Mouse (Mus musculus) forebrain, embryonic 11.5 days (tissue): ENCODE data around the gene Rsl1d1. TPM values are rescaled to one million over a fixed set of nuclear protein-coding genes. Genes with fewer than 3 reads are reported as not detected.

Experiments
- ATAC-seq: fragments of 200-750 bp; cut with Nextera tagmentation; replicated peaks from 2 replicates; pipeline ENCODE4 v1.8.0; 2017; ENCODE audit warnings: moderate TSS enrichment; ENCODE audit not compliant: low FRiP score
- DNase-seq: peaks from one replicate; pipeline ENCODE4 v3.0.0-alpha.2; 2017; ENCODE audit warnings: low spot score
- H3K27ac ChIP-seq: fragments of 300-500 bp; sonication (generic); 2 replicates; pipeline ENCODE4 v1.5.1; 2014; ENCODE audit warnings: low read depth, low read length
- H3K27me3 ChIP-seq: fragments of 300-500 bp; sonication (generic); 2 replicates; pipeline ENCODE4 v1.6.1; 2014; ENCODE audit warnings: mild to moderate bottlenecking, low read length, mixed read lengths; ENCODE audit not compliant: control insufficient read depth, insufficient read depth
- H3K36me3 ChIP-seq: fragments of 300-500 bp; sonication (generic); 2 replicates; pipeline ENCODE4 v1.6.1; 2014; ENCODE audit warnings: mild to moderate bottlenecking, low read length, moderate library complexity, mixed read lengths; ENCODE audit not compliant: control insufficient read depth, insufficient read depth
- H3K4me1 ChIP-seq: fragments of 300-500 bp; sonication (generic); replicated peaks from 2 replicates; pipeline ENCODE4 v1.6.1; 2014; ENCODE audit warnings: low read length, mixed read lengths; ENCODE audit not compliant: control insufficient read depth, insufficient read depth
- H3K4me2 ChIP-seq: fragments of 300-500 bp; sonication (generic); 2 replicates; pipeline ENCODE4 v1.6.1; 2014; ENCODE audit warnings: low read depth, mild to moderate bottlenecking, low read length, moderate library complexity, mixed read lengths; ENCODE audit not compliant: severe bottlenecking
- H3K4me3 ChIP-seq: fragments of 300-500 bp; sonication (generic); 2 replicates; pipeline ENCODE4 v1.5.1; 2014; ENCODE audit warnings: low read depth, low read length
- H3K9ac ChIP-seq: fragments of 300-500 bp; sonication (generic); 2 replicates; pipeline ENCODE4 v1.6.1; 2014; ENCODE audit warnings: low read length
- H3K9me3 ChIP-seq: fragments of 300-500 bp; sonication (generic); 2 replicates; pipeline ENCODE4 v1.6.1; 2016; ENCODE audit warnings: low read length, mixed read lengths; ENCODE audit not compliant: control insufficient read depth
- WGBS: fragments of 180-500 bp; shearing (Covaris S2); extraction: QIAGEN DNeasy Blood & Tissue Kit; methylation state at CpG from one replicate; pipeline ENCODE4 v1.1.7; 2014; 5-methylcytosine and 5-hydroxymethylcytosine counted together
- polyA plus RNA-seq: library from polyadenylated mRNA; unstranded; fragments of >200 nt; fragmentation: Nextera tagmentation; extraction: Ambion mirVana; gene quantifications from 2 replicates; pipeline ENCODE4 v1.2.1, GENCODE M21; 2014

Rsl1d1 gene
- polyA plus RNA-seq, 1 experiment from 2014 or later, result 263 TPM

- 67% methylated on average over 2 of the region's 2 CpGs for WGBS
- H3K36me3 ChIP-seq, result peaks cover 24% of the 10 kb centered on the region
- ATAC-seq, result no peak
Measured at GRCm38 (mm10) chr16:11198467-11198866, 4.7 kb downstream of the Rsl1d1 start.

GRCm38 (mm10) chr16:11197052-11197451 lies 6.1 kb downstream of the Rsl1d1 start:
- no peak overlapping the region for H3K4me3 ChIP-seq
- no peaks in the 10 kb centered on the region; the same call in 1 of the 2 replicates for H3K4me1 ChIP-seq
- H3K27me3 ChIP-seq, result no peaks in the 10 kb centered on the region
- peaks cover 29% of the 10 kb centered on the region for H3K36me3 ChIP-seq
- 91% methylated on average over 4 of the region's 4 CpGs for WGBS
- ATAC-seq, result no peak
- no peak overlapping the region for H3K27ac ChIP-seq
- peak; percentile 26 for DNase-seq
- H3K9me3 ChIP-seq, result no peaks in the 10 kb centered on the region
- H3K4me2 ChIP-seq, result no peak overlapping the region
- no peak overlapping the region for H3K9ac ChIP-seq

More at GRCm38 (mm10) chr16:11198467-11198866, 4.7 kb downstream of the Rsl1d1 start:
- Histone ChIP-seq H3K4me1 (no peaks in the 10 kb centered on the region; the same call in 1 of the 2 replicates), H3K4me3 (no peak overlapping the region), H3K27me3 (no peaks in the 10 kb centered on the region), H3K9me3 (no peaks in the 10 kb centered on the region), H3K4me2 (no peak overlapping the region), H3K27ac (no peak overlapping the region), H3K9ac (no peak overlapping the region)
- DNase-seq, result peak; percentile 48

DNA sequence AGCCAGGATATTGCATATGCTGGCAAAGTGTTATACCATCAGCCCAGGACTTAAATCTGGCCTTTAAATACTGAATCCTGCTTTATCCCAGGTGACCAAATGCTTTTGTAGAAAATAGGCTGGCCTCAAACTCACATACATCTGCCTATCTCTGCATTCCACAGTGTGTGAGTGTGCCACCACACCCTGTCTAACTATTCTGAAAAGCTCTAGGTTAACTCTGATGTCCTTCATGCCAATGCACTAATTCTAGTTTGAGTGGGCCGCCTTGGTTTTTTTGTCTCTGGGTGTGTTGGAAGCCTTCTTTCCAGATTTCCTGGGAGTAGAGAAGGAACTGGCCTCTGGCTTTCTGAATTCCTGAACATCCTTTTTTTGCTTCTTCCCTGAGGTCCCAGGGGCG lies 9.9 kb downstream of the Rsl1d1 start:
- Histone ChIP-seq H3K9ac (no peak overlapping the region), H3K27me3 (no peaks in the 10 kb centered on the region), H3K4me3 (no peak overlapping the region), H3K9me3 (no peaks in the 10 kb centered on the region), H3K27ac (no peak overlapping the region), H3K4me1 (no peaks in the 10 kb centered on the region), H3K4me2 (no peak overlapping the region), H3K36me3 (peaks cover 25% of the 10 kb centered on the region)
- 95% methylated on average over 2 of the region's 2 CpGs for WGBS
- ATAC-seq, result no peak
- DNase-seq, result no peak

DNA sequence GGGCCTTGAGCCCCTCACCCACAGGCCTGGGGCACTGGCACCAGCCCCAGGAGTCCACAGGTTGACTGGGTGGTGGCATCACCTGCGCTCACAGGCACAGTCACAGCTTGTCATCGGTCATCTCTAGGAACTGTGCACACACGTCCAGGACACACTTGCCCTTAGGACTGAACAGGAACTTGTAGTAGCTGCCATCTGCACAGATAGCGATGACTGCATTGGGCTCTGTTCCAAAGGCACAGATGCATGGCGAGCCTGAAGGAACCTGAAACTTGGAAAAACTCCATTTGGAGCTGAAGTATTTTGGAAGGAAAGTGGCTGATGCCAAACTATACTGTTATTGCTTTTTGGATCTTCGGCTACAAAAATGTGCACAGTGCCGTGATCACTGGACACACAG lies 13.0 kb downstream of the Rsl1d1 start:
- DNase-seq (no peak), ATAC-seq (no peak)
- H3K27me3 ChIP-seq, result no peaks in the 10 kb centered on the region
- H3K9ac ChIP-seq, result no peak overlapping the region
- H3K27ac ChIP-seq, result no peak overlapping the region
- 90% methylated on average over 7 of the region's 7 CpGs for WGBS
- H3K9me3 ChIP-seq, result no peaks in the 10 kb centered on the region
- H3K4me2 ChIP-seq, result no peak overlapping the region
- H3K4me3 ChIP-seq, result no peak overlapping the region
- peaks cover 18% of the 10 kb centered on the region; the same call in 1 of the 2 replicates for H3K36me3 ChIP-seq
- no peaks in the 10 kb centered on the region for H3K4me1 ChIP-seq

- WGBS, result 74% methylated on average over 2 of the region's 2 CpGs
- Histone ChIP-seq H3K9ac (no peak overlapping the region), H3K27ac (no peak overlapping the region), H3K4me2 (no peak overlapping the region), H3K27me3 (peaks cover 2% of the 10 kb centered on the region; the same call in 1 of the 2 replicates), H3K4me3 (no peak overlapping the region), H3K4me1 (peaks cover 3% of the 10 kb centered on the region; the same call in 1 of the 2 replicates), H3K36me3 (no peaks in the 10 kb centered on the region), H3K9me3 (no peaks in the 10 kb centered on the region)
- DNase-seq (no peak), ATAC-seq (no peak)
Measured at GRCm38 (mm10) chr16:11177404-11177803, 25.7 kb downstream of the Rsl1d1 start.

DNA sequence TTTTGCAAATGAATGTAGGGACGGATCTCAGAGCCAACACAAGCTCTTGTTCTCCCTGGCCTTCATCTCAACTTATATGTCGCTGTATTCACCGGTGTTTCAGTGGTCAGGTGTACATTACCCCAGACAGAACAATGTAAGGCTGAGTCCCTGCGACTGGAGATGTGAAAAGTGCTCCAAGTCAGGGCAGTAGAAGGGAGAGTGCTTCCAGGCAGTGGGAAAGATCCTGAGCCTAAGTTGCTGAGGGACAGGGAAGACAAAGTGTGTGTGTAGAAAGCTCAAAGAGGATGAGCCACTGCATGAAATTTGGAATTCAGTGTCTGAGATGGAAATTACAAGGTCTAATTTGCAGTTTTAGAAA lies 26.3 kb downstream of the Rsl1d1 start:
- H3K27me3 ChIP-seq, result peaks cover 2% of the 10 kb centered on the region; the same call in 1 of the 2 replicates
- H3K9ac ChIP-seq, result peak overlapping the region; percentile 83
- H3K36me3 ChIP-seq, result no peaks in the 10 kb centered on the region
- ATAC-seq (no peak), DNase-seq (no peak)
- WGBS, result 1% methylated on average over 4 of the region's 4 CpGs
- H3K4me2 ChIP-seq, result peak overlapping the region; percentile 70
- H3K9me3 ChIP-seq, result no peaks in the 10 kb centered on the region
- no peak overlapping the region for H3K27ac ChIP-seq
- peaks cover 3% of the 10 kb centered on the region; the same call in 1 of the 2 replicates for H3K4me1 ChIP-seq
- peak overlapping the region; percentile 92 for H3K4me3 ChIP-seq

DNA sequence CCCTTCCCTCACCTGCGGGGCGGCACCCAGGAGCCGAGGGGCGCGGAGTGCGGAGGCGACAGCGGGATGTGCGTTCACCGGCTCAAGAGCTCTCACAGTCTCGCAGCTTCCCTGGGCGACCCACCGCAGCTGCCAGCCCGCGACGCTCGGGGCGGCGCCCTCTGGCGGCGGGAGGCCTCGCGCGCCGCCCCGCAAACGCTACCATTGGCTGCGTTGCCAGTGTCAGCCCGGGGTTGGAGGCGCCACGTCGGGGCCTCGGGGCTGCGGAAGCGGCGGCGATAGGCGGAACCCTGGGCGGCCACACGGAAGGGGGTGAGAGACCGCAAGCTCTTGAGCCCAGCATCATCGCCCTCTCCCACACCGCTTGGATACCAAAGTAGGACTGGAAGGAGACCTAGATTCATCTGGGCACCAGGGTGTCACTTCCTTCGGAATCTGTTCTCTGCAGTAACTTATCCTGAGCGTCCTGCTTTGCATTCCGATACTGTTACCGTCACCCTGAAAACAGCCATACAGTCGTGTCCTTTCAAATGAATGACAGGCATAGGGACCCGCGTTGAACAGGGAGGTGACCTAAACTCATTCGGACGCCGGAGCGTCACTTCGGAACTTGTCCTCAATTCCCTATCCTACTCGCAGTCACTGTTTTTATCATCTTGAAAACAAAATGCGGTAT lies 26.8 kb downstream of the Rsl1d1 start, which contains the start of gene Zc3h7a:
TSS of gene Zc3h7a (minus strand) at position 186 of the 676 bp plus-strand sequence.
- under 1% methylated on average over 52 of the region's 57 CpGs for WGBS
- Histone ChIP-seq H3K9ac (peak within 1 kb of the TSS; percentile 83), H3K27me3 (peaks cover 2% of the 10 kb centered on the region; the same call in 1 of the 2 replicates), H3K4me3 (peak within 1 kb of the TSS; percentile 92), H3K36me3 (no peaks in the 10 kb centered on the region), H3K9me3 (no peaks in the 10 kb centered on the region), H3K27ac (peak within 1 kb of the TSS; percentile 77), H3K4me1 (peaks cover 3% of the 10 kb centered on the region; the same call in 1 of the 2 replicates), H3K4me2 (peak within 1 kb of the TSS; percentile 70)
- ATAC-seq (peak; percentile 94), DNase-seq (peak; percentile 95)

DNA sequence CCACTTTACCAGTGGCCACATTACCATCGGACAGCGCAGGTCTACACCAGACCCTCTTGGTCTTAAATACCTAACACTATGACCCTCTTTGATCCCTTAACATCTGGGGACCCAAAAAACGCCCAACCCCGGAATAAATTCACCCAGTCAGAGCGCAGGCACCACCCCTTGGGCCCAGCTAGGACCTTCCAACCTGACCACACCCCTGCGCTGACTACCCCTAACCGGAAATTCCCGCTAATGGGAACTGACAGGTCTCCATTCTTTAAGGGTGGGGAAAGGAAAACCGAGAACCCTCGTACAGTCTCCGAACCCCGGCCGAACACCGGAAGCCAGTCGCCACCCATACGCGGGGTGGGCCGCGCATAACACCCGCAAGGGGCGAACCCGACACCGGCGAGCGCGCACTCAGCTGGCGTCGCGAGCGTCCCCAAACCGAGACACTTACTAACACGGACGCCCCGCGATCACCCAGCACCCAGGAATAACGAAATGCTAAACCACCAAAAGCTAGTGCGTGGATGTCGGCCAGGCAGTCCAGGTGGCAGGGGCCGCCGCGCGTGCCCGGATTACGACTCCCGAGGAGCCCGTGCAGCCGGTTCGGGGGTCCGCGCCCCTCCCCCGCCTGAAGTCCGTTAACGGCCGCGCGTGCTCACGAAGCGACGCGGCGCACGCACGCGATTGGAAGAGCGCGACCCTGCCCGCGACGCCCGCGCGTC lies 27.5 kb downstream of the Rsl1d1 start:
- Histone ChIP-seq H3K27me3 (peaks cover 2% of the 10 kb centered on the region; the same call in 1 of the 2 replicates), H3K4me2 (peak overlapping the region; percentile 70), H3K4me3 (peak overlapping the region; percentile 92), H3K27ac (peak overlapping the region; percentile 77), H3K36me3 (no peaks in the 10 kb centered on the region), H3K9me3 (no peaks in the 10 kb centered on the region), H3K9ac (peak overlapping the region; percentile 83), H3K4me1 (peaks cover 3% of the 10 kb centered on the region; the same call in 1 of the 2 replicates)
- ATAC-seq (peak; percentile 65), DNase-seq (peak; percentile 80)
- 0% methylated on average over 72 of the region's 72 CpGs for WGBS
